Mouse (Mus musculus): ENCODE data around the gene Tsg101. TPM values are rescaled to one million over a fixed set of nuclear protein-coding genes. Genes with fewer than 3 reads are reported as not detected.

Tsg101 gene
- total RNA-seq, 2 experiments from 2014 or later = 73.0 to 80.2 TPM

Other genes with a start within 250 kb of the Tsg101 start
- gene Tph1, start 247.4 kb downstream of the Tsg101 start, total RNA-seq (2021) = under 1 TPM; 0.10 to 0.25 TPM
- 10 to 100 TPM; 10.3 to 11.3 TPM for gene Saal1, start 209.3 kb downstream of the Tsg101 start, total RNA-seq (2021)
- gene Saa3, start 204.3 kb downstream of the Tsg101 start, total RNA-seq (2021) = not detected
- gene Saa4, start 187.4 kb downstream of the Tsg101 start, total RNA-seq (2021) = not detected
- not detected for gene Saa1, start 177.0 kb downstream of the Tsg101 start, total RNA-seq (2021)
- gene Saa2, start 168.2 kb downstream of the Tsg101 start, total RNA-seq (2021) = not detected
- gene Hps5, start 123.9 kb downstream of the Tsg101 start, total RNA-seq (2021) = 10 to 100 TPM; 16.2 to 16.4 TPM
- gene Gtf2h1, start 123.9 kb downstream of the Tsg101 start, total RNA-seq (2021) = 10 to 100 TPM; 36.9 to 37.2 TPM
- 100 to 1,000 TPM; 286 to 311 TPM for gene Ldha, start 78.5 kb downstream of the Tsg101 start, total RNA-seq (2021)
- gene Ldhc, start 58.8 kb downstream of the Tsg101 start, total RNA-seq (2021) = not detected
- gene Uevld, start 38.6 kb upstream of the Tsg101 start, total RNA-seq (2021) = 10 to 100 TPM; 15.5 to 18.3 TPM
- gene Gm9999, start 63.6 kb upstream of the Tsg101 start, total RNA-seq (2021) = not detected
- 10 to 100 TPM; 16.3 to 16.5 TPM for gene Spty2d1, start 88.4 kb upstream of the Tsg101 start, total RNA-seq (2021)
- gene Tmem86a, start 130.6 kb upstream of the Tsg101 start, total RNA-seq (2021) = 10 to 100 TPM; 11.9 to 12.5 TPM
- 10 to 100 TPM; 92.7 to 95.8 TPM for gene Ptpn5, start 213.7 kb upstream of the Tsg101 start, total RNA-seq (2021)